Mouse (Mus musculus) 3T3-L1 (cell line): ENCODE data around the gene Zfp426.
A peak's percentile ranks its signal among the peaks of the same experiment; 100 is the strongest.

ENCODE experiments used
- DNase-seq: peaks from one replicate; pipeline ENCODE4 v3.0.0-alpha.2; 2015; ENCODE audit warnings: low read depth, low spot score

Zfp426 gene

GRCm38 (mm10) chr9:20492527-20493233, at the start of gene Zfp426:
Gene Zfp426, minus strand, starts transcription at chr9:20492746.
- peak; percentile 88 for DNase-seq

- no peak for DNase-seq
Measured at GRCm38 (mm10) chr9:20536598-20536997, 44.1 kb upstream of the Zfp426 start.

GRCm38 (mm10) chr9:20534326-20534926, 41.9 kb upstream of the Zfp426 start:
- no peak for DNase-seq

- peak; percentile 91 for DNase-seq
Measured at GRCm38 (mm10) chr9:20521306-20521957, 28.9 kb upstream of the Zfp426 start, which contains the start of gene Zfp266. Gene Zfp266, minus strand, starts transcription at chr9:20521417.

- DNase-seq, result peak; percentile 45
Measured at GRCm38 (mm10) chr9:20520531-20521210, 28.1 kb upstream of the Zfp426 start.

GRCm38 (mm10) chr9:20519949-20520348, 27.4 kb upstream of the Zfp426 start:
- DNase-seq, result peak; percentile 16

- no peak for DNase-seq
Measured at GRCm38 (mm10) chr9:20518708-20519107, 26.2 kb upstream of the Zfp426 start.

- no peak for DNase-seq
Measured at GRCm38 (mm10) chr9:20517727-20518126, 25.2 kb upstream of the Zfp426 start.

DNA sequence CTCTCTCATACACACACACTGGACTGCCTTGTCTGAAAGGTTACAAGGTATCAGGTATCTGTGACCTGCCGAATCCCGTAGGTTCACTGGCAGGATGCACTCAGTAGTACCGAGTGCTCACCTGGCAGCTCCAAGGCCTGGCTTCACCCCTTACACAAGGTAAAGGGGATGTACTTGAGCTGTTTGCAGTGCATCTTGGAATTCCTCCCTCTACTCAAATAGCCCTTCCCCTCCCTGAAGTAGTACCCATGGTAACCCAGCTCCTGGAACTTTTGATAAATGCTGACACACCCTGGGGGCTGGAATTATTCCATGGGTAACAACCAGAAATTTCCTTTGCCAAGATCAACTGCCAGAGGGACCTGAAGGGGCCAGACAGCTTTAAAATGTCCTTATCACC, 21.5 kb upstream of the Zfp426 start:
- peak; percentile 36 for DNase-seq

- DNase-seq, result no peak
Measured at GRCm38 (mm10) chr9:20512714-20513113, 20.2 kb upstream of the Zfp426 start.

DNA sequence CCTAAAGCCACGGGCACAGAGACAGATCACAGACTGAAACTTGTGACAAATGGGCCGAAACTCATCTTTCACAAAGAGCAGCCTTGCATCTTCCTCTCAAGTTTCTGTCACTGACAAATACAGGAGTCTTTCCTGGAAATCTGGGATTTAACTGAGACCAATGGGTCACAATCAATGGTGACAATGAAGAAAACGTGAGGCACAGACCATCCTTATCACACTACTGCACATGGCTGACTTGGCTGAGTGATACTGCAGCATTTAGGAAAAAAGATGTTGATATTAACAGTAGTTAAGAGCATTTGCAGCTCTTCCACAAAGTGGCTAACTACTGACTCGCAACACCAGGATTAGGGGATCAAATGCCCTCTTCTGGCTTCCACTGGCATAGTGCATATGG, 19.1 kb upstream of the Zfp426 start:
- DNase-seq, result no peak

DNA sequence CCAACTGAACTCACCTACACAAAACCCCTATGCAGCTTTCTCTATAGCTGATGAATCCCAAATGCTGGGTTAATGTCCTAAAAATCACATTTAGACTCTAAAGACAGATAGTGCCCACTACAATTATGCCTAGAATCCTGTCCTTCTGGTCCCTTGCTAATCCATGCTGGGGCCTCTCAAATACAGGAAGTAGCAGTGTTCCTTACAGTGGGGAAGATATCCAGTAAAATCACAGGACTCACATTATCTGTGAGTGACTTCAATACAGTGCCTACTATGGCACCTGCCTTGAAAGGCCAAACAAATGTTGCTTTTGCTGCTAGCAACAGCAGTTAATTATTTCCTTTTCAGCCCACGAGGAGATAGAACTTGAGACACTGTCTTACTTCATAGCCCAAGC, 17.8 kb upstream of the Zfp426 start:
- no peak for DNase-seq

DNA sequence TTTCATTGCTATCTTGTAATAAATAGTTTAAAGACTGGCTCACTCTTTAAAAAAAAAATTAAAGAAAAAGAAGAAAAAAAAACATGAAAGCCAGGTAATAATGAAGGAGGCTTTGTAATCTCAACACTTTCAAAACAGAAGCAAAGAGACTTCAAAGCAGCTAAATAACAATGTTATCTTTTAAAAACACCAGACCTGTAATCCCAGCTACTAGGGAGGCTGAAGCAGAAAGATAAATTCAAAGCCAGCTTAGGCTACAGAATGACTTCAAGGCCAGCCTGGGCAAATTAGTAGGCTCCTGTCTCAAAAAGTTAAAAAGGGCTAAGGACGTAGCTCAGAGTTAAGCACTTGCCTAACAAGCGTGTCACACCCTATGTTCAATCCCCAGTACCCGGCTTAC, 17.1 kb upstream of the Zfp426 start:
- DNase-seq, result no peak

GRCm38 (mm10) chr9:20504801-20505200, 12.3 kb upstream of the Zfp426 start:
- DNase-seq, result no peak

- peak; percentile 54 for DNase-seq
Measured at GRCm38 (mm10) chr9:20493281-20493680, 735 bp upstream of the Zfp426 start.

GRCm38 (mm10) chr9:20491858-20492526, 554 bp downstream of the Zfp426 start:
- DNase-seq, result peak; percentile 22

DNA sequence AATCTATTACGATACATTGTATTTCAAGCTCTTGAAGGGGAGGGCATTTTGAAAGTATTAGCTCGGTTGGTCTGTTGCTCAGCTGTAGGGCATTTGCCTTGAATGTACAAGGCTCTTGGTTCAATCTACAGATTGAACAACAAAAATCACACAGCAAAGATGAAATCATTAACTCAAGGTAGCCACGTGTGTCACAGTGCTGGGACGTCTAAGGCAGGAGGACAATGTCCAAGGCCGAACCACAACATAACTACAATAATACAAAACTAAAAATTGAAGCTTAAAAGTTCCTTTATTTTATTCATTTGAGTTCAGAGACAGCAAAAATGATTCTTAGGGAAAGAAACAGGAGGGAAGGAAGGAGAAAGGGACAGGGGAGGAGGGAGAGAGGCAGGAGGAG, 3.0 kb downstream of the Zfp426 start:
- DNase-seq, result no peak

DNA sequence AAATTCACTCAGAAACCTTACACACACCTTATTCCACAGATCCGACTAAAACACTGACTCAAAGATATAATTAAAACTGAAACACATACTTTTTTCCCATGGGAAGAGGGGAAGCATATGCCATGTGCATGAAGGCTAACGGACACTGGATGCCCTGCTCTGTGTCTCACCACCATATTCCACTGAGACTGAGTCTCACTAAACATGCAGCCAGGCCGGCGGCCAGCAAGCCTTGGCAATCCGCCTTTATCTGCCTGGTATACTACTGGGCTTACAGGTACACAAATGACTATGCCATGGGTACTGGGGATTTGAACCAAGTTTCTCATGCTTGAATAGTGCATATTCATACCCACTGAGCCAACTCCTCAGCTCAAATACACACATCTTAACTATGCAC, 13.2 kb downstream of the Zfp426 start:
- no peak for DNase-seq

- no peak for DNase-seq
Measured at GRCm38 (mm10) chr9:20476632-20477031, 15.9 kb downstream of the Zfp426 start.

DNA sequence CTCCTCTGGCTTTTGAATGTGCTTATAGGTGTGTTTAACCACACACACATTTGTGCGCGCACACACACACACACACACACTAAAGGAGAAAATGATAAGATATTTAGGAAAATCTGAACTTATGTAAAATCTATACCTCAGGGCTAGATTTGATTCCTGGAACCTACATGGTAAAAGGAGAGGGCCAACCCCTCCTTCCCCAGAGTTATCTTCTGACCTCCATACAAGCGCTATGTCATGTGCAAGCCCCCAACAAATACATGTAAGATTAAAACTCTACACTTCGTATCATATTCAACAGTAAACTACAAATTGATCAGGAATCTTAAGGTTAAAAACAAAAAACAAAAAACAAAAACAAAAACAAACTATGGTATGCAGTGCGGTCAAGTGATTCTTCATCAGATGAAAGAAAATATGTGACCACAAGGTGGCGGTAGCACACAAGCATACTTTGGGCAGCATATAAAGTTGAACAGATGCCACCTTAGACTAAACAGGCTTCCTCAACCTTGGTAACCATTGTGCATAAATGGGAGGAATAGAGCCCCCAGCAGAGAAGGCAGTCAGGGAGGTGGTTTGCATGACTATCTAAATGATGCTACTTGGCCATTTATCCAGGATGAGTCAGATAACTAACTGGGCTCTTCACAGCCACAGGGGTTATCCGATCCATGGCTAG, 25.6 kb downstream of the Zfp426 start:
- DNase-seq, result peak; percentile 86
